Mouse (Mus musculus) liver, embryonic 11.5 days (tissue): ENCODE measurements at regions not wholly inside any gene's neighbourhood (a gene's known extent, or its start where the extent isn't known, plus 50 kb on each side); places are given as distances from the start of the nearest gene placed in this dataset.

Experiments used
- ATAC-seq: fragments of 200-750 bp; cut with Nextera tagmentation; replicated peaks from 2 replicates; pipeline ENCODE4 v1.8.0; 2017; ENCODE audit warnings: moderate number of reproducible peaks, mild to moderate bottlenecking, moderate TSS enrichment, moderate library complexity; ENCODE audit not compliant: low FRiP score
- DNase-seq: peaks from one replicate; pipeline ENCODE4 v3.0.0-alpha.2; 2017; ENCODE audit warnings: low spot score
- H3K27ac ChIP-seq: fragments of 300-500 bp; sonication (generic); 2 replicates; pipeline ENCODE4 v1.5.1; 2014; ENCODE audit warnings: mild to moderate bottlenecking, low read depth, low read length, control low read depth
- H3K27me3 ChIP-seq: fragments of 300-500 bp; sonication (generic); replicated peaks from 2 replicates; pipeline ENCODE4 v1.6.1; 2014; ENCODE audit warnings: low read length, mixed read lengths; ENCODE audit not compliant: control insufficient read depth, insufficient read depth
- H3K36me3 ChIP-seq: fragments of 300-500 bp; sonication (generic); 2 replicates; pipeline ENCODE4 v1.6.1; 2014; ENCODE audit warnings: mild to moderate bottlenecking, low read length, moderate library complexity, mixed read lengths; ENCODE audit not compliant: control insufficient read depth, insufficient read depth
- H3K4me1 ChIP-seq: fragments of 300-500 bp; sonication (generic); replicated peaks from 2 replicates; pipeline ENCODE4 v1.6.1; 2014; ENCODE audit warnings: low read length, mixed read lengths; ENCODE audit not compliant: control insufficient read depth, insufficient read depth
- H3K4me2 ChIP-seq: fragments of 300-500 bp; sonication (generic); 2 replicates; pipeline ENCODE4 v1.6.1; 2014; ENCODE audit warnings: mild to moderate bottlenecking, control low read depth, moderate library complexity
- H3K4me3 ChIP-seq: fragments of 300-500 bp; sonication (generic); 2 replicates; pipeline ENCODE4 v1.5.1; 2014; ENCODE audit warnings: low read depth, low read length, control low read depth
- H3K9ac ChIP-seq: fragments of 300-500 bp; sonication (generic); 2 replicates; pipeline ENCODE4 v1.6.1; 2014; ENCODE audit warnings: low read depth, low read length, control low read depth
- H3K9me3 ChIP-seq: fragments of 300-500 bp; sonication (generic); 2 replicates; pipeline ENCODE4 v1.6.1; 2016; ENCODE audit warnings: low read length, inconsistent platforms, mixed read lengths; ENCODE audit not compliant: control insufficient read depth
- WGBS: fragments of 180-500 bp; shearing (Covaris S2); extraction: QIAGEN DNeasy Blood & Tissue Kit; methylation state at CpG from one replicate; pipeline ENCODE4 v1.1.7; 2014; 5-methylcytosine and 5-hydroxymethylcytosine counted together

GRCm38 (mm10) chr10:96363867-96364266 is 227.5 kb downstream of the Gm5426 start:
- Histone ChIP-seq H3K4me2 (no peak overlapping the region), H3K9me3 (no peaks in the 10 kb centered on the region), H3K27me3 (no peaks in the 10 kb centered on the region), H3K4me1 (no peaks in the 10 kb centered on the region), H3K4me3 (no peak overlapping the region), H3K9ac (no peak overlapping the region), H3K27ac (no peak overlapping the region), H3K36me3 (no peaks in the 10 kb centered on the region)
- ATAC-seq (no peak), DNase-seq (no peak)
- 79% methylated on average over 4 of the region's 4 CpGs for WGBS

- H3K4me1 ChIP-seq, result no peaks in the 10 kb centered on the region
- no peak for DNase-seq
- no peaks in the 10 kb centered on the region for H3K36me3 ChIP-seq
- H3K27me3 ChIP-seq, result no peaks in the 10 kb centered on the region
- 56% methylated on average over 3 of the region's 3 CpGs for WGBS
- no peak for ATAC-seq
- H3K9me3 ChIP-seq, result no peaks in the 10 kb centered on the region
- H3K27ac ChIP-seq, result no peak overlapping the region
- no peak overlapping the region for H3K9ac ChIP-seq
- H3K4me3 ChIP-seq, result no peak overlapping the region
- no peak overlapping the region for H3K4me2 ChIP-seq
Observed at GRCm38 (mm10) chr10:96365101-96365500, 228.7 kb downstream of the Gm5426 start.

- DNase-seq, result no peak
- no peaks in the 10 kb centered on the region for H3K36me3 ChIP-seq
- WGBS, result 91% methylated on average over 2 of the region's 2 CpGs
- no peaks in the 10 kb centered on the region for H3K4me1 ChIP-seq
- H3K4me3 ChIP-seq, result no peak overlapping the region
- no peaks in the 10 kb centered on the region for H3K9me3 ChIP-seq
- H3K9ac ChIP-seq, result no peak overlapping the region
- no peaks in the 10 kb centered on the region for H3K27me3 ChIP-seq
- no peak for ATAC-seq
- no peak overlapping the region for H3K27ac ChIP-seq
- H3K4me2 ChIP-seq, result no peak overlapping the region
Observed at GRCm38 (mm10) chr10:96366871-96367270, 230.5 kb downstream of the Gm5426 start.

GRCm38 (mm10) chr10:96370547-96371320 is 234.3 kb downstream of the Gm5426 start:
- H3K27me3 ChIP-seq, result no peaks in the 10 kb centered on the region
- no peaks in the 10 kb centered on the region; the same call in 1 of the 2 replicates for H3K4me1 ChIP-seq
- H3K27ac ChIP-seq, result no peak overlapping the region
- H3K4me2 ChIP-seq, result no peak overlapping the region
- no peak overlapping the region for H3K9ac ChIP-seq
- no peak overlapping the region for H3K4me3 ChIP-seq
- no peak for DNase-seq
- H3K36me3 ChIP-seq, result no peaks in the 10 kb centered on the region
- ATAC-seq, result no peak
- no peaks in the 10 kb centered on the region for H3K9me3 ChIP-seq
- WGBS, result 68% methylated on average over 21 of the region's 21 CpGs

GRCm38 (mm10) chr10:96371321-96371653 is 234.9 kb downstream of the Gm5426 start:
- ATAC-seq (no peak), DNase-seq (no peak)
- no peaks in the 10 kb centered on the region; the same call in 1 of the 2 replicates for H3K4me1 ChIP-seq
- no peaks in the 10 kb centered on the region for H3K9me3 ChIP-seq
- 78% methylated on average over 14 of the region's 14 CpGs for WGBS
- H3K4me2 ChIP-seq, result no peak overlapping the region
- no peak overlapping the region for H3K4me3 ChIP-seq
- no peak overlapping the region for H3K9ac ChIP-seq
- H3K36me3 ChIP-seq, result no peaks in the 10 kb centered on the region
- H3K27me3 ChIP-seq, result no peaks in the 10 kb centered on the region
- no peak overlapping the region for H3K27ac ChIP-seq

- 66% methylated on average over 11 of the region's 11 CpGs for WGBS
- H3K27ac ChIP-seq, result no peak overlapping the region
- no peak overlapping the region for H3K4me3 ChIP-seq
- DNase-seq (no peak), ATAC-seq (no peak)
- no peaks in the 10 kb centered on the region; the same call in 1 of the 2 replicates for H3K4me1 ChIP-seq
- H3K27me3 ChIP-seq, result no peaks in the 10 kb centered on the region
- H3K36me3 ChIP-seq, result no peaks in the 10 kb centered on the region
- no peak overlapping the region for H3K9ac ChIP-seq
- no peaks in the 10 kb centered on the region for H3K9me3 ChIP-seq
- H3K4me2 ChIP-seq, result no peak overlapping the region
Observed at GRCm38 (mm10) chr10:96372616-96373346, 236.4 kb downstream of the Gm5426 start.

- Histone ChIP-seq H3K4me3 (no peak overlapping the region), H3K4me1 (no peaks in the 10 kb centered on the region; the same call in 1 of the 2 replicates), H3K4me2 (no peak overlapping the region), H3K36me3 (no peaks in the 10 kb centered on the region), H3K9me3 (no peaks in the 10 kb centered on the region), H3K9ac (no peak overlapping the region), H3K27me3 (no peaks in the 10 kb centered on the region), H3K27ac (no peak overlapping the region)
- WGBS, result 41% methylated on average over 7 of the region's 7 CpGs
- DNase-seq (no peak), ATAC-seq (no peak)
Observed at GRCm38 (mm10) chr10:96373481-96373880, 237.1 kb downstream of the Gm5426 start.

GRCm38 (mm10) chr10:96374293-96375069 is 238.1 kb downstream of the Gm5426 start:
- no peaks in the 10 kb centered on the region for H3K27me3 ChIP-seq
- WGBS, result 53% methylated on average over 12 of the region's 12 CpGs
- H3K4me3 ChIP-seq, result no peak overlapping the region
- ATAC-seq (no peak), DNase-seq (no peak)
- no peaks in the 10 kb centered on the region; the same call in 1 of the 2 replicates for H3K4me1 ChIP-seq
- no peak overlapping the region for H3K9ac ChIP-seq
- no peaks in the 10 kb centered on the region for H3K36me3 ChIP-seq
- no peak overlapping the region for H3K4me2 ChIP-seq
- no peak overlapping the region for H3K27ac ChIP-seq
- H3K9me3 ChIP-seq, result no peaks in the 10 kb centered on the region
